Mouse (Mus musculus) ES-E14 (cell line): ENCODE data around the gene Rfx1.

Experiments
- HCFC1 ChIP-seq: IDR thresholded peaks from 2 replicates; pipeline ENCODE4 v1.6.1; 2012; ENCODE audit warnings: low read length, inconsistent platforms, borderline replicate concordance; ENCODE audit not compliant: insufficient read depth
- ZC3H11A ChIP-seq: IDR thresholded peaks from 2 replicates; pipeline ENCODE4 v1.6.1; 2012; ENCODE audit warnings: low read depth, mild to moderate bottlenecking, inconsistent platforms, low read length, borderline replicate concordance
- ZNF384 ChIP-seq: IDR thresholded peaks from 2 replicates; pipeline ENCODE4 v1.6.1; 2012; ENCODE audit warnings: low read depth, low read length, inconsistent platforms

DNA sequence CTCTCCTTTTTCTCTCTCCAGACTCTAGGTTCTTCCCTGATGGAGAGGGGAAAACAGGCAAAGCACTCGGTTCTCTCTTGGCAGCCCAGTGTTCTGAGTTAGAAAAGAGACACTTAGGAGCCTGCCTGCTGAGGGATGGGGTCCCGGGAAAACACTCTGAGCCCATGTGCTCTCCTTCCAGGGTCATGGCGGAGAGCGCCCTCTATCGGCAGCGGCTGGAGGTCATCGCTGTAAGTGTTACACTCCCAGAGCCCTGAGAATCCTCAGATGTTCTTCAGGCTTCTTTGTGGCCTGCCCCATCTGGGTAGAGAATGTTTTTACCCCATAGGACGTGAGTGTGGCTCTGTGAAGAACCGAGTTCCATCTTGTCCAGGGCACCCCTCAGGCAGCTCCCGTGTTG is 42.5 kb upstream of the Rfx1 start:
- TF ChIP-seq ZC3H11A = no peak
- no peak for TF ChIP-seq HCFC1
- no peak for TF ChIP-seq ZNF384
